Mouse (Mus musculus): ENCODE results near the gene Pitpnb. TPM values are rescaled to one million over a fixed set of nuclear protein-coding genes. Genes with fewer than 3 reads are reported as not detected.

The Pitpnb gene
- polyA plus RNA-seq, 1 experiment from 2014 or later, result 96.9 TPM

- ATAC-seq, result no peak
Observed at GRCm38 (mm10) chr5:111420011-111420691, 89.6 kb downstream of the Pitpnb start.

GRCm38 (mm10) chr5:111420896-111421295 is 90.3 kb downstream of the Pitpnb start:
- H3K9ac ChIP-seq (ENCODE audit: low read depth, low read length), result peak overlapping the region; percentile 95
- no peaks in the 10 kb centered on the region for H3K27me3 ChIP-seq (ENCODE audit: control insufficient read depth, insufficient read depth, low read depth, low read length)
- H3K4me2 ChIP-seq (ENCODE audit: low read length), result peak overlapping the region; percentile 98
- H3K9me3 ChIP-seq (replicated peaks; ENCODE audit: control insufficient read depth, low read length, poor library complexity, severe bottlenecking), result no peaks in the 10 kb centered on the region
- H3K4me1 ChIP-seq (ENCODE audit: control insufficient read depth, insufficient read depth, low read length), result peaks cover 48% of the 10 kb centered on the region
- H3K27ac ChIP-seq (ENCODE audit: low read length), result peak overlapping the region; percentile 96
- H3K36me3 ChIP-seq (ENCODE audit: control insufficient read depth, insufficient read depth, low read length), result no peaks in the 10 kb centered on the region
- WGBS, result 18% methylated on average over 22 of the region's 22 CpGs
- H3K4me3 ChIP-seq (ENCODE audit: low read depth, low read length), result peak overlapping the region; percentile 77
- no peak for ATAC-seq

More at GRCm38 (mm10) chr5:111420011-111420691, 89.6 kb downstream of the Pitpnb start:
- WGBS, result under 1% methylated on average over 56 of the region's 56 CpGs
- peak overlapping the region; percentile 95 for H3K9ac ChIP-seq (ENCODE audit: low read depth, low read length)
- H3K27ac ChIP-seq (ENCODE audit: low read length), result peak overlapping the region; percentile 96
- H3K4me2 ChIP-seq (ENCODE audit: low read length), result peak overlapping the region; percentile 98
- no peaks in the 10 kb centered on the region for H3K27me3 ChIP-seq (ENCODE audit: control insufficient read depth, insufficient read depth, low read depth, low read length)
- H3K9me3 ChIP-seq (replicated peaks; ENCODE audit: control insufficient read depth, low read length, poor library complexity, severe bottlenecking), result no peaks in the 10 kb centered on the region
- no peaks in the 10 kb centered on the region for H3K36me3 ChIP-seq (ENCODE audit: control insufficient read depth, insufficient read depth, low read length)
- peaks cover 48% of the 10 kb centered on the region for H3K4me1 ChIP-seq (ENCODE audit: control insufficient read depth, insufficient read depth, low read length)
- H3K4me3 ChIP-seq (ENCODE audit: low read depth, low read length), result peak overlapping the region; percentile 77

GRCm38 (mm10) chr5:111421424-111421823 is 90.9 kb downstream of the Pitpnb start:
- H3K9me3 ChIP-seq (replicated peaks; ENCODE audit: control insufficient read depth, low read length, poor library complexity, severe bottlenecking), result no peaks in the 10 kb centered on the region
- no peaks in the 10 kb centered on the region for H3K27me3 ChIP-seq (ENCODE audit: control insufficient read depth, insufficient read depth, low read depth, low read length)
- WGBS, result 24% methylated on average over 15 of the region's 15 CpGs
- peak overlapping the region; percentile 98 for H3K4me2 ChIP-seq (ENCODE audit: low read length)
- H3K9ac ChIP-seq (ENCODE audit: low read depth, low read length), result peak overlapping the region; percentile 95
- no peak for ATAC-seq
- peak overlapping the region; percentile 77 for H3K4me3 ChIP-seq (ENCODE audit: low read depth, low read length)
- peaks cover 52% of the 10 kb centered on the region for H3K4me1 ChIP-seq (ENCODE audit: control insufficient read depth, insufficient read depth, low read length)
- H3K27ac ChIP-seq (ENCODE audit: low read length), result peak overlapping the region; percentile 96
- H3K36me3 ChIP-seq (ENCODE audit: control insufficient read depth, insufficient read depth, low read length), result no peaks in the 10 kb centered on the region

- peak overlapping the region; percentile 95 for H3K9ac ChIP-seq (ENCODE audit: low read depth, low read length)
- 10% methylated on average over 8 of the region's 8 CpGs for WGBS
- ATAC-seq, result no peak
- peaks cover 60% of the 10 kb centered on the region for H3K4me1 ChIP-seq (ENCODE audit: control insufficient read depth, insufficient read depth, low read length)
- H3K27ac ChIP-seq (ENCODE audit: low read length), result peak overlapping the region; percentile 96
- peak overlapping the region; percentile 77 for H3K4me3 ChIP-seq (ENCODE audit: low read depth, low read length)
- H3K27me3 ChIP-seq (ENCODE audit: control insufficient read depth, insufficient read depth, low read depth, low read length), result no peaks in the 10 kb centered on the region
- peak overlapping the region; percentile 98 for H3K4me2 ChIP-seq (ENCODE audit: low read length)
- H3K36me3 ChIP-seq (ENCODE audit: control insufficient read depth, insufficient read depth, low read length), result no peaks in the 10 kb centered on the region
- no peaks in the 10 kb centered on the region for H3K9me3 ChIP-seq (replicated peaks; ENCODE audit: control insufficient read depth, low read length, poor library complexity, severe bottlenecking)
Observed at GRCm38 (mm10) chr5:111422058-111422800, 91.7 kb downstream of the Pitpnb start.

- peak overlapping the region; percentile 96 for H3K27ac ChIP-seq (ENCODE audit: low read length)
- 23% methylated on average over 10 of the region's 10 CpGs for WGBS
- H3K4me3 ChIP-seq (ENCODE audit: low read depth, low read length), result peak overlapping the region; percentile 77
- H3K4me1 ChIP-seq (ENCODE audit: control insufficient read depth, insufficient read depth, low read length), result peaks cover 64% of the 10 kb centered on the region
- no peaks in the 10 kb centered on the region for H3K36me3 ChIP-seq (ENCODE audit: control insufficient read depth, insufficient read depth, low read length)
- peak overlapping the region; percentile 95 for H3K9ac ChIP-seq (ENCODE audit: low read depth, low read length)
- no peaks in the 10 kb centered on the region for H3K27me3 ChIP-seq (ENCODE audit: control insufficient read depth, insufficient read depth, low read depth, low read length)
- no peak for ATAC-seq
- H3K9me3 ChIP-seq (replicated peaks; ENCODE audit: control insufficient read depth, low read length, poor library complexity, severe bottlenecking), result no peaks in the 10 kb centered on the region
- peak overlapping the region; percentile 98 for H3K4me2 ChIP-seq (ENCODE audit: low read length)
Observed at GRCm38 (mm10) chr5:111423011-111423410, 92.4 kb downstream of the Pitpnb start.

GRCm38 (mm10) chr5:111423616-111424015 is 93.1 kb downstream of the Pitpnb start:
- Histone ChIP-seq H3K9me3 (replicated peaks; ENCODE audit: control insufficient read depth, low read length, poor library complexity, severe bottlenecking) (no peaks in the 10 kb centered on the region), H3K4me2 (ENCODE audit: low read length) (peak overlapping the region; percentile 98), H3K9ac (ENCODE audit: low read depth, low read length) (peak overlapping the region; percentile 95), H3K27ac (ENCODE audit: low read length) (peak overlapping the region; percentile 71), H3K36me3 (ENCODE audit: control insufficient read depth, insufficient read depth, low read length) (no peaks in the 10 kb centered on the region), H3K27me3 (ENCODE audit: control insufficient read depth, insufficient read depth, low read depth, low read length) (no peaks in the 10 kb centered on the region), H3K4me3 (ENCODE audit: low read depth, low read length) (peak overlapping the region; percentile 77), H3K4me1 (ENCODE audit: control insufficient read depth, insufficient read depth, low read length) (peaks cover 69% of the 10 kb centered on the region)
- 18% methylated on average over 4 of the region's 4 CpGs for WGBS
- ATAC-seq, result no peak

GRCm38 (mm10) chr5:111425813-111426212 is 95.2 kb downstream of the Pitpnb start:
- H3K9me3 ChIP-seq (replicated peaks; ENCODE audit: control insufficient read depth, low read length, poor library complexity, severe bottlenecking), result no peaks in the 10 kb centered on the region
- peak overlapping the region; percentile 98 for H3K4me2 ChIP-seq (ENCODE audit: low read length)
- H3K27me3 ChIP-seq (ENCODE audit: control insufficient read depth, insufficient read depth, low read depth, low read length), result no peaks in the 10 kb centered on the region
- H3K36me3 ChIP-seq (ENCODE audit: control insufficient read depth, insufficient read depth, low read length), result no peaks in the 10 kb centered on the region
- no peak for ATAC-seq
- 34% methylated on average over 9 of the region's 9 CpGs for WGBS
- peak overlapping the region; percentile 77 for H3K4me3 ChIP-seq (ENCODE audit: low read depth, low read length)
- peak overlapping the region; percentile 24 for H3K27ac ChIP-seq (ENCODE audit: low read length)
- H3K9ac ChIP-seq (ENCODE audit: low read depth, low read length), result peak overlapping the region; percentile 40
- H3K4me1 ChIP-seq (ENCODE audit: control insufficient read depth, insufficient read depth, low read length), result peaks cover 79% of the 10 kb centered on the region

- ATAC-seq, result no peak
- Histone ChIP-seq H3K9me3 (replicated peaks; ENCODE audit: control insufficient read depth, low read length, poor library complexity, severe bottlenecking) (no peaks in the 10 kb centered on the region), H3K27ac (ENCODE audit: low read length) (peak overlapping the region; percentile 24), H3K4me1 (ENCODE audit: control insufficient read depth, insufficient read depth, low read length) (peaks cover 81% of the 10 kb centered on the region), H3K27me3 (ENCODE audit: control insufficient read depth, insufficient read depth, low read depth, low read length) (no peaks in the 10 kb centered on the region), H3K4me2 (ENCODE audit: low read length) (peak overlapping the region; percentile 98), H3K36me3 (ENCODE audit: control insufficient read depth, insufficient read depth, low read length) (no peaks in the 10 kb centered on the region), H3K4me3 (ENCODE audit: low read depth, low read length) (peak overlapping the region; percentile 77), H3K9ac (ENCODE audit: low read depth, low read length) (peak overlapping the region; percentile 40)
- WGBS, result 21% methylated on average over 5 of the region's 5 CpGs
Observed at GRCm38 (mm10) chr5:111426249-111426648, 95.7 kb downstream of the Pitpnb start.

GRCm38 (mm10) chr5:111428882-111429281 is 98.3 kb downstream of the Pitpnb start:
- ATAC-seq, result no peak
- H3K36me3 ChIP-seq (ENCODE audit: control insufficient read depth, insufficient read depth, low read length), result no peaks in the 10 kb centered on the region
- H3K4me2 ChIP-seq (ENCODE audit: low read length), result peak overlapping the region; percentile 98
- H3K9me3 ChIP-seq (replicated peaks; ENCODE audit: control insufficient read depth, low read length, poor library complexity, severe bottlenecking), result no peaks in the 10 kb centered on the region
- peaks cover 89% of the 10 kb centered on the region for H3K4me1 ChIP-seq (ENCODE audit: control insufficient read depth, insufficient read depth, low read length)
- H3K4me3 ChIP-seq (ENCODE audit: low read depth, low read length), result peak overlapping the region; percentile 22
- H3K9ac ChIP-seq (ENCODE audit: low read depth, low read length), result peak overlapping the region; percentile 60; the same call in 1 of the 2 replicates
- 30% methylated on average over 6 of the region's 6 CpGs for WGBS
- no peaks in the 10 kb centered on the region for H3K27me3 ChIP-seq (ENCODE audit: control insufficient read depth, insufficient read depth, low read depth, low read length)
- peak overlapping the region; percentile 70; the same call in 1 of the 2 replicates for H3K27ac ChIP-seq (ENCODE audit: low read length)
